Mouse (Mus musculus): ENCODE results near the gene Abracl. TPM values are rescaled to one million over a fixed set of nuclear protein-coding genes. Genes with fewer than 3 reads are reported as not detected.

The Abracl gene
- polyA plus RNA-seq (2014; fragmentation: Nextera tagmentation; extraction: Ambion mirVana): 210 and 221 TPM in 2 replicates

GRCm38 (mm10) chr10:18022741-18023347 is at the start of gene Abracl:
Gene Abracl (minus strand): TSS chr10:18023288.
- WGBS (ENCODE audit: insufficient replicate concordance): 2% methylated on average over 37 of the region's 37 CpGs

GRCm38 (mm10) chr10:18072871-18073270 is 49.8 kb upstream of the Abracl start:
- H3K4me1 ChIP-seq (ENCODE audit: control insufficient read depth, insufficient read depth, low read length): peaks cover 29% of the 10 kb centered on the region
- H3K27me3 ChIP-seq (ENCODE audit: control insufficient read depth, insufficient read depth, low read length): no peaks in the 10 kb centered on the region
- ATAC-seq (replicated peaks; ENCODE audit: insufficient number of reproducible peaks, low FRiP score, low TSS enrichment): no peak
- no peak overlapping the region for H3K27ac ChIP-seq (ENCODE audit: low read depth, low read length)
- 50% methylated on average over 3 of the region's 3 CpGs for WGBS (ENCODE audit: insufficient replicate concordance)
- no peak overlapping the region for H3K9ac ChIP-seq (ENCODE audit: low read depth, low read length)
- no peak overlapping the region for H3K4me3 ChIP-seq (ENCODE audit: low read depth, low read length)
- no peaks in the 10 kb centered on the region for H3K36me3 ChIP-seq (ENCODE audit: control insufficient read depth, insufficient read depth, low read length)
- H3K9me3 ChIP-seq (replicated peaks; ENCODE audit: control insufficient read depth, low read length): no peaks in the 10 kb centered on the region
- H3K4me2 ChIP-seq: no peak overlapping the region

More at GRCm38 (mm10) chr10:18022741-18023347, at the start of gene Abracl:
- peak; percentile 95 for ATAC-seq (replicated peaks; ENCODE audit: insufficient number of reproducible peaks, low FRiP score, low TSS enrichment)
- peaks cover 7% of the 10 kb centered on the region; the same call in 1 of the 2 replicates for H3K4me1 ChIP-seq (ENCODE audit: control insufficient read depth, insufficient read depth, low read length)
- H3K27ac ChIP-seq (ENCODE audit: low read depth, low read length): peak within 1 kb of the TSS; percentile 98
- peak within 1 kb of the TSS; percentile 59 for H3K4me2 ChIP-seq
- no peaks in the 10 kb centered on the region for H3K27me3 ChIP-seq (ENCODE audit: control insufficient read depth, insufficient read depth, low read length)
- peaks cover 4% of the 10 kb centered on the region for H3K36me3 ChIP-seq (ENCODE audit: control insufficient read depth, insufficient read depth, low read length)
- H3K9me3 ChIP-seq (replicated peaks; ENCODE audit: control insufficient read depth, low read length): no peaks in the 10 kb centered on the region
- peak within 1 kb of the TSS; percentile 79 for H3K9ac ChIP-seq (ENCODE audit: low read depth, low read length)
- peak within 1 kb of the TSS; percentile 61 for H3K4me3 ChIP-seq (ENCODE audit: low read depth, low read length)

- no peaks in the 10 kb centered on the region for H3K27me3 ChIP-seq (ENCODE audit: control insufficient read depth, insufficient read depth, low read length)
- no peaks in the 10 kb centered on the region for H3K36me3 ChIP-seq (ENCODE audit: control insufficient read depth, insufficient read depth, low read length)
- no peak overlapping the region for H3K4me2 ChIP-seq
- no peak overlapping the region; the same call in 1 of the 2 replicates for H3K9ac ChIP-seq (ENCODE audit: low read depth, low read length)
- H3K27ac ChIP-seq (ENCODE audit: low read depth, low read length): no peak overlapping the region
- ATAC-seq (replicated peaks; ENCODE audit: insufficient number of reproducible peaks, low FRiP score, low TSS enrichment): no peak
- peaks cover 41% of the 10 kb centered on the region for H3K4me1 ChIP-seq (ENCODE audit: control insufficient read depth, insufficient read depth, low read length)
- H3K4me3 ChIP-seq (ENCODE audit: low read depth, low read length): no peak overlapping the region
- WGBS (ENCODE audit: insufficient replicate concordance): 85% methylated on average over 2 of the region's 2 CpGs
- H3K9me3 ChIP-seq (replicated peaks; ENCODE audit: control insufficient read depth, low read length): no peaks in the 10 kb centered on the region
Measured at GRCm38 (mm10) chr10:18070616-18071015, 47.5 kb upstream of the Abracl start.

- Histone ChIP-seq H3K27me3 (ENCODE audit: control insufficient read depth, insufficient read depth, low read length) (no peaks in the 10 kb centered on the region), H3K4me3 (ENCODE audit: low read depth, low read length) (no peak overlapping the region), H3K27ac (ENCODE audit: low read depth, low read length) (0 out of 2 replicates have a peak overlapping the region, but pooled peaks have one; percentile 41), H3K9ac (ENCODE audit: low read depth, low read length) (no peak overlapping the region), H3K36me3 (ENCODE audit: control insufficient read depth, insufficient read depth, low read length) (no peaks in the 10 kb centered on the region), H3K9me3 (replicated peaks; ENCODE audit: control insufficient read depth, low read length) (no peaks in the 10 kb centered on the region), H3K4me1 (ENCODE audit: control insufficient read depth, insufficient read depth, low read length) (peaks cover 41% of the 10 kb centered on the region), H3K4me2 (no peak overlapping the region)
- no peak for ATAC-seq (replicated peaks; ENCODE audit: insufficient number of reproducible peaks, low FRiP score, low TSS enrichment)
- 74% methylated on average over 3 of the region's 3 CpGs for WGBS (ENCODE audit: insufficient replicate concordance)
Measured at GRCm38 (mm10) chr10:18070144-18070543, 47.1 kb upstream of the Abracl start.

- Histone ChIP-seq H3K36me3 (ENCODE audit: control insufficient read depth, insufficient read depth, low read length) (no peaks in the 10 kb centered on the region), H3K4me3 (ENCODE audit: low read depth, low read length) (no peak overlapping the region), H3K27me3 (ENCODE audit: control insufficient read depth, insufficient read depth, low read length) (no peaks in the 10 kb centered on the region), H3K4me1 (ENCODE audit: control insufficient read depth, insufficient read depth, low read length) (peaks cover 39% of the 10 kb centered on the region), H3K27ac (ENCODE audit: low read depth, low read length) (no peak overlapping the region), H3K4me2 (no peak overlapping the region), H3K9me3 (replicated peaks; ENCODE audit: control insufficient read depth, low read length) (no peaks in the 10 kb centered on the region), H3K9ac (ENCODE audit: low read depth, low read length) (no peak overlapping the region)
- no peak for ATAC-seq (replicated peaks; ENCODE audit: insufficient number of reproducible peaks, low FRiP score, low TSS enrichment)
- 70% methylated on average over 2 of the region's 2 CpGs for WGBS (ENCODE audit: insufficient replicate concordance)
Measured at GRCm38 (mm10) chr10:18069576-18069975, 46.5 kb upstream of the Abracl start.

GRCm38 (mm10) chr10:18068880-18069279 is 45.8 kb upstream of the Abracl start:
- H3K4me1 ChIP-seq (ENCODE audit: control insufficient read depth, insufficient read depth, low read length): peaks cover 35% of the 10 kb centered on the region
- no peak overlapping the region for H3K4me2 ChIP-seq
- 51% methylated on average over 2 of the region's 2 CpGs for WGBS (ENCODE audit: insufficient replicate concordance)

GRCm38 (mm10) chr10:18067761-18068446 is 44.8 kb upstream of the Abracl start:
- peak overlapping the region; percentile 32; the same call in 1 of the 2 replicates for H3K27ac ChIP-seq (ENCODE audit: low read depth, low read length)
- H3K9ac ChIP-seq (ENCODE audit: low read depth, low read length): no peak overlapping the region
- 0 out of 2 replicates have a peak, but pooled peaks have one; percentile 26 for ATAC-seq (replicated peaks; ENCODE audit: insufficient number of reproducible peaks, low FRiP score, low TSS enrichment)
- H3K9me3 ChIP-seq (replicated peaks; ENCODE audit: control insufficient read depth, low read length): no peaks in the 10 kb centered on the region
- H3K4me1 ChIP-seq (ENCODE audit: control insufficient read depth, insufficient read depth, low read length): peaks cover 31% of the 10 kb centered on the region
- 62% methylated on average over 10 of the region's 10 CpGs for WGBS (ENCODE audit: insufficient replicate concordance)
- H3K27me3 ChIP-seq (ENCODE audit: control insufficient read depth, insufficient read depth, low read length): no peaks in the 10 kb centered on the region
- H3K4me2 ChIP-seq: no peak overlapping the region
- H3K4me3 ChIP-seq (ENCODE audit: low read depth, low read length): no peak overlapping the region
- H3K36me3 ChIP-seq (ENCODE audit: control insufficient read depth, insufficient read depth, low read length): no peaks in the 10 kb centered on the region

More at GRCm38 (mm10) chr10:18068880-18069279, 45.8 kb upstream of the Abracl start:
- Histone ChIP-seq H3K27ac (ENCODE audit: low read depth, low read length) (no peak overlapping the region), H3K9me3 (replicated peaks; ENCODE audit: control insufficient read depth, low read length) (no peaks in the 10 kb centered on the region), H3K4me3 (ENCODE audit: low read depth, low read length) (no peak overlapping the region), H3K27me3 (ENCODE audit: control insufficient read depth, insufficient read depth, low read length) (no peaks in the 10 kb centered on the region), H3K9ac (ENCODE audit: low read depth, low read length) (no peak overlapping the region), H3K36me3 (ENCODE audit: control insufficient read depth, insufficient read depth, low read length) (no peaks in the 10 kb centered on the region)
- ATAC-seq (replicated peaks; ENCODE audit: insufficient number of reproducible peaks, low FRiP score, low TSS enrichment): no peak

GRCm38 (mm10) chr10:18066031-18066439 is 42.9 kb upstream of the Abracl start:
- H3K27ac ChIP-seq (ENCODE audit: low read depth, low read length): no peak overlapping the region
- H3K36me3 ChIP-seq (ENCODE audit: control insufficient read depth, insufficient read depth, low read length): no peaks in the 10 kb centered on the region
- no peaks in the 10 kb centered on the region for H3K27me3 ChIP-seq (ENCODE audit: control insufficient read depth, insufficient read depth, low read length)
- 74% methylated on average over 10 of the region's 10 CpGs for WGBS (ENCODE audit: insufficient replicate concordance)
- H3K4me3 ChIP-seq (ENCODE audit: low read depth, low read length): no peak overlapping the region
- peaks cover 31% of the 10 kb centered on the region for H3K4me1 ChIP-seq (ENCODE audit: control insufficient read depth, insufficient read depth, low read length)
- no peak overlapping the region for H3K9ac ChIP-seq (ENCODE audit: low read depth, low read length)
- no peak for ATAC-seq (replicated peaks; ENCODE audit: insufficient number of reproducible peaks, low FRiP score, low TSS enrichment)
- no peak overlapping the region for H3K4me2 ChIP-seq
- no peaks in the 10 kb centered on the region for H3K9me3 ChIP-seq (replicated peaks; ENCODE audit: control insufficient read depth, low read length)
